Mouse (Mus musculus) erythroid progenitor cell, adult 5-6 weeks (primary cell): ENCODE measurements at regions not wholly inside any gene's neighbourhood (a gene's known extent, or its start where the extent isn't known, plus 50 kb on each side); places are given as distances from the start of the nearest gene placed in this dataset.

Source experiments
- ATAC-seq: replicated peaks from 2 replicates; pipeline ENCODE4 v1.8.0; 2016; ENCODE audit warnings: moderate number of reproducible peaks, mild to moderate bottlenecking, moderate TSS enrichment, inconsistent platforms; ENCODE audit not compliant: poor library complexity, low FRiP score, severe bottlenecking

- ATAC-seq, result no peak
Observed at GRCm38 (mm10) chr16:49550231-49550630, 148.8 kb upstream of the Ift57 start.

- no peak for ATAC-seq
Observed at GRCm38 (mm10) chr16:49570031-49570430, 129.0 kb upstream of the Ift57 start.

GRCm38 (mm10) chr16:49572485-49573170 is 126.4 kb upstream of the Ift57 start:
- no peak for ATAC-seq

- no peak for ATAC-seq
Observed at GRCm38 (mm10) chr16:49573171-49573517, 125.9 kb upstream of the Ift57 start.

GRCm38 (mm10) chr16:49578976-49579375 is 120.1 kb upstream of the Ift57 start:
- no peak for ATAC-seq

- ATAC-seq, result no peak
Observed at GRCm38 (mm10) chr16:49580708-49581107, 118.3 kb upstream of the Ift57 start.

GRCm38 (mm10) chr16:49606500-49606899 is 92.5 kb upstream of the Ift57 start:
- no peak for ATAC-seq

GRCm38 (mm10) chr16:49614801-49615200 is 84.2 kb upstream of the Ift57 start:
- no peak for ATAC-seq

- ATAC-seq, result no peak
Observed at GRCm38 (mm10) chr16:49615342-49616020, 83.6 kb upstream of the Ift57 start.

GRCm38 (mm10) chr16:49616263-49616872 is 82.7 kb upstream of the Ift57 start:
- ATAC-seq, result no peak

GRCm38 (mm10) chr16:49633502-49633901 is 65.5 kb upstream of the Ift57 start:
- no peak for ATAC-seq

- ATAC-seq, result no peak
Observed at GRCm38 (mm10) chr16:49635506-49635905, 63.5 kb upstream of the Ift57 start.

- no peak for ATAC-seq
Observed at GRCm38 (mm10) chr16:49636467-49636866, 62.6 kb upstream of the Ift57 start.

GRCm38 (mm10) chr16:49642696-49643095 is 56.3 kb upstream of the Ift57 start:
- ATAC-seq, result no peak

- no peak for ATAC-seq
Observed at GRCm38 (mm10) chr16:49644416-49644815, 54.6 kb upstream of the Ift57 start.

- ATAC-seq, result no peak
Observed at GRCm38 (mm10) chr16:49646479-49646878, 52.6 kb upstream of the Ift57 start.
